ENCODE assay signal across 8 mouse cellular contexts in the genomic region with DNA sequence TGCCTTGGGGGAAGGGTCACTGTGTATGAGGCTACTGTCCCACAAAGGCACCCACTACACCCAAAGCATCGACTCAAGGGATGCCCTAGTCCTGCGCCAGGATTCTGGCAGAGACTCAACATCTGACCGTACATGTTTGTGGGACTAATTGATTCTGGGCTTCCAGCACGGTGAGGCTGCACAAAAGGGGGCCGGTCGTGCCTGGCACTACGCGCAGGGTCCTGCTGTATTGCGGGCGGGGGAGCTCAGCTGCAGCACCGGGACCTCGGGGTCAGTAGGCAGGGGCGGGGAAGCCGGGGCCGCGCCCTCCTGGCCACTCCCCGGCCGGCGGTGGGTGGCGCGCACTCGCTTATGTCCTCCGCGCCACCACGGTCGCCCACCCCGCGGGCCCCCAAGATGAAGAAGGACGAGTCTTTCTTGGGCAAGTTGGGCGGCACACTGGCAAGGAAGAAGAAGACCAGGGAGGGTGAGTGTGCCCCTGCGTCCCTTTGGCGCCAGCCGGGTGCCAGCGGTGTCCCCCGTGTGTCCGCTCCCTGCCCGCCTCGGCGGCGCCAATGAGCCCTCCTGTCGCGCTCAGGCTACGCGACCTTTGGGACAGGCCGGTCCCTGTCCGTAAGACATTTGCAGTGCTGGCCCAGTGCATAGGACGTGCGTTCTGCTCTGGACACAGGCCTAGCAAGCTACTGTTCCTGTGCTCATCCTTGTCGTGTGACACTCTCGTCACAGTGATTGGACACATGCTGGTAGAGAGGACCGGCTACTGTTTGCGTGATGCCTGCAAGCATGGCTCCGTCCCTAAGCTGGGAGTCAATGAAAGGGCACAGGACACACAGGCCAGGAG. TPM values are rescaled to one million over a fixed set of nuclear protein-coding genes. Genes with fewer than 3 reads are reported as not detected.
DNase-seq lines count a peak whose midpoint lies in the region; ATAC-seq lines count a peak whose summit lies in the region.

A gene (plus strand): TSS at position 323 of the 841 bp plus-strand sequence.

- peak; percentile 47 for ATAC-seq in intestine, embryonic 14.5 days (replicated peaks; ENCODE audit: low FRiP score, low TSS enrichment, low read depth)
- ATAC-seq in megakaryocyte, adult 5-6 weeks (ENCODE audit: poor library complexity, severe bottlenecking) = peak; percentile 30

- intact Hi-C loops in left cerebral cortex, postnatal 25 days (cut with DNase I) = no loop called here

- H3K4me1 ChIP-seq in intestine, embryonic 14.5 days (replicated peaks; ENCODE audit: control insufficient read depth, insufficient read depth, low read length) = peaks cover 18% of the 10 kb centered on the region; the same call in 1 of the 2 replicates

- H3K4me3 ChIP-seq in intestine, embryonic 14.5 days (ENCODE audit: low read depth, low read length) = peak within 1 kb of the TSS; percentile 45

- no peaks in the 10 kb centered on the region for H3K27me3 ChIP-seq in intestine, embryonic 14.5 days (replicated peaks; ENCODE audit: control insufficient read depth, insufficient read depth, low read length)

- peak within 1 kb of the TSS; percentile 88 for H3K4me2 ChIP-seq in intestine, embryonic 14.5 days (ENCODE audit: low read length)

- no peaks in the 10 kb centered on the region for H3K36me3 ChIP-seq in intestine, embryonic 14.5 days (ENCODE audit: control insufficient read depth, insufficient read depth, low read length)

- H3K27ac ChIP-seq in intestine, embryonic 14.5 days (ENCODE audit: low read depth) = peak within 1 kb of the TSS; percentile 48; the same call in 1 of the 2 replicates

- no peaks in the 10 kb centered on the region for H3K9me3 ChIP-seq in intestine, embryonic 14.5 days (ENCODE audit: control insufficient read depth, low read length)

- DNase-seq in layer of hippocampus, adult 11-12 months (ENCODE audit: low spot score) = peak; percentile 62
- no peak for DNase-seq in layer of hippocampus, adult 9-10 months (ENCODE audit: low spot score)
- peak; percentile 74 for DNase-seq in embryo, embryonic 10.5 days (ENCODE audit: low spot score)
- peak; percentile 62 for DNase-seq in gastrocnemius, postnatal 25 days
- peak; percentile 72 for DNase-seq in intestine, embryonic 14.5 days (ENCODE audit: low spot score)
- peak; percentile 39 to 44 for DNase-seq in left cerebral cortex, postnatal 25 days (ENCODE audit: low spot score in 2 of 2)
- DNase-seq in spleen, postnatal 10 days (ENCODE audit: low spot score in 2 of 2) = peak; percentile 66 to 75

- peak within 1 kb of the TSS; percentile 50 for H3K9ac ChIP-seq in intestine, embryonic 14.5 days (ENCODE audit: low read length)

- WGBS in intestine, embryonic 14.5 days = under 1% methylated on average over 51 of the region's 53 CpGs

RNA-seq across cellular contexts. Expression of the gene that starts here (rescaled TPM):
- 10 to 100 TPM; 51.5 to 57.7 TPM for total RNA-seq in gastrocnemius, postnatal 25 days (2021)
- 3.6 and 5.1 TPM in 2 replicates for polyA plus RNA-seq in intestine, embryonic 14.5 days (2014; fragmentation: Nextera tagmentation; extraction: Ambion mirVana)
- 10 to 100 TPM; 25.1 to 27.3 TPM for total RNA-seq in left cerebral cortex, postnatal 25 days (2021)
- total RNA-seq in megakaryocyte, adult 5-6 weeks (2015) = 32.7 and 38.8 TPM in 2 replicates
- total RNA-seq in megakaryocyte, adult 5-6 weeks (2017) = 9.5 and 10.6 TPM in 2 replicates
